Mouse (Mus musculus) adrenal gland, postnatal 36 days (tissue): ENCODE data around the gene Naaladl1. TPM values are rescaled to one million over a fixed set of nuclear protein-coding genes. Genes with fewer than 3 reads are reported as not detected.
"Not testable (repeated sequence)": the region's sequence is repeated elsewhere in the genome, so short reads cannot be mapped to it uniquely, and the experiment has no call there.

Source experiments
- DNase-seq, 2 experiments: peaks; one replicate each; pipeline ENCODE4 v3.0.0; 2021; ENCODE audit warnings: mixed read lengths in 1 of 2
- total RNA-seq, 2 experiments: library from RNA; stranded (reverse); gene quantifications; 2 replicates each; pipeline ENCODE4 v1.2.3; 2021

The Naaladl1 gene
- total RNA-seq, 2 experiments from 2014 or later, result 0.10 TPM; not detected in 1

DNA sequence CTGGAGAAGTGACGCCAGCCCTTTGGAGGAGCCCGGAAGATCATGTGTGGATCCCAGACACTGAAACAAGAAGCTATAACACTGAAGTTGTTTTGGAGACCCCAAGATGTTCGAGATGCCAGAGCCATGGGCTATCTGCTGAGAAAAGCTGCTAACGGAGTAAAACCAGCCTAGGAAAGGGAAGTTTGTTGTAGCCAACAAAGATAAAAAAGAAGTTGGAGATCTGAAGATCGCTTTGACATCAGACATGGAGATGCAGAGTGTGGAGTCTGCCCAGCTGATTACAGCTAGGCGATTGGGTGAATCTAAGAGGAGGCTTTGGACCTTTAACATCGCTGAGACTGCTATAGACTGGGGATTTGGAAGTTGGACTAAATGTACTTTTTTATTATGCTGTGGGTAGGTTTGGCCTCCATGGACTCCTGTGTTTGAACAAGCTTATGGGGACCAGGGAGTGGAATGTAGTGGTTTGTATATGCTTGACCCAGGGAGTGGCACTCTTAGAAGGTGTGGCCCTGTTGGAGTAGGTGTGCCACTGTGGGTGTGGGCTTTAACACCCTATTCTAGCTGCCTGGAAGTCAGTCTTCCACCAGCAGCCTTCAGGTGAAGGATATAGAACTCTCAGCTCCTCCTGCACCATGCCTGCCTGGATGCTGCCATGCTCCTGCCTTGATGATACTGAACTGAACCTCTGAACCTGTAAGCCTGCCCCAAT, 25.0 kb downstream of the Naaladl1 start:
- not testable (repeated sequence) for DNase-seq

DNA sequence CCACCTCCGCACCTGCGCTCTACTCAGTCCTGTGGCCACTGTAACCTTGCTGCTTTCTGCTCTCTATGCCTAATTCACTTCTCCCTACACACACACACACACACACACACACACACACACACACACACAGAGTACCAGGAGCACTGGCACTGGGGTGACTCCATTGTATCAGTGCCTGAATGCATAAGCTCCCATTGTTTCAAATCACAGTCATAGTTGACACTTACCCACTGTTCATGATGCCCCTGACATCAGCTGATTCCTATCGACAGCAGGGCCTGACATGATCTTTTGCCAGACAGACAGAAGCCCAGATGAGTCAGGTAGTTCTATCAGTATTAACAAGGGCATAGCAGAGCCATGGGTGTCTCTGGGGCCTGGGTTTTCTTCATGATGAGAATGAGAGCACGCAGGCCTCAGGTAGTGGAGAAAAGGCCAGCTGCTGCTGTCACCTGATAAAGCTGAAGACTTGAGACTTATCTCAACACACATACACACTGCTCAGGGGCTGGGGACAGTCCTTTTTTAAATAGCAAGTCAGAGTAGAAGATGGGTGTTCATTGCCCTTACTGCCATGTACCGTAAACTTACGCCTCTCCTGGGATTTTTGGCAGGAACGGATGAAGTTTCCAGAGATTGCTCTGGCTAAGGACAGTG, 26.7 kb downstream of the Naaladl1 start:
- DNase-seq, result no peak

DNA sequence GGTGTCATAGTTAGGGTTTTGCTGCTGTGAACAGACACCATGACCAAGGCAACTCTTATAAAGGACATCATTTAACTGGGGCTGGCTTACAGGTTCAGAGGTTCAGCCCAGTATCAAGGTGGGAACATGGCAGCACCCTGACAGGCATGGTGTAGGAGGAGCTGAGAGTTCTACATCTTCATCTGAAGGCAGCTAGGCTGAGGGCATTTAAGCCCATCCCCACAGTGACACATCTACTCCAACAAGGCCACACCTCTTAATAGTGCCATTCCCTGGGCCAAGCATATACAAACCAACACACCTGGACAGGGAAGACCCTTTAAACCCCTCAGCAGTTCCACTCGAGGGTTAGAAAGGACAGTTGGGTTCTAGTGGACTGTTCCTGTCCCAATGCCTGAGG, 27.6 kb downstream of the Naaladl1 start:
- DNase-seq, result not testable (repeated sequence)

DNA sequence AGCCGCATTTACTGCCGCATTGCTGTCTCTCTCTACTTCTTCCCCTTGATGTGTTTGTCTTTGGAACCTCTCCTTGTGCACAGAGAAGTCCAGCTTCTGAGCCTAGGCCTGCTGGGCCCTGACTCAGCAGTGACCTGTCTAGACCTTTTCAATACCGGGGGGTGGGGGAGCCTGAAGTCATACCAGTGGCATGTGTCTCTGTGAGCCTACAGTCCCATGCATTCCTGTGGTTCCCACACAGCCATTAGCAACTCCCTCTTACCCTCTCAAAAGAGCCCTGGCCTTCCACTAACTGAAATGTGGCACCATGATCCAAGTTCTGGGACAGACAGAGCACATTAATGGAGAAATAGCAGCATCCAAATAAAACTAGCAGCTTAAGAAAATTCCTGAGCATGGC, 30.8 kb downstream of the Naaladl1 start:
- no peak for DNase-seq

DNA sequence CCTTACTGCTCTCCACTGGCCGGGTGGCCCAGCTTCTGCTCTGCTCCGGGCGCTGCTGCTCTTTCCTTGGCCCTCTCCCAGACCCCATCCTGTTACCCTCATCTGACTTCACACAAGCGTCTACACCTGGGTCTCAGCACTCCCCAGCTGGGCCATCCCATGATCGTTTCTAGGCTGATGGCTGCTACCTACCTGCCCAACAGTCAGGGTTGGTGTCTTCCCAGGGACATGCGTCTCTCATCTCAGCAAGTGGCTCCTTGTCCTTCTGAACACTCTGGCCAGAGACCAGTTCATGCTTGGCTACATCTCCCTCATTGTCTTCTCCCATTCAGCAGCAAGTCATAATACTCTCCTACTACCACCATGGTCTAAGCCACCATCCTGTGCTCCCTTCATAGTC, 34.1 kb downstream of the Naaladl1 start:
- DNase-seq, result no peak

DNA sequence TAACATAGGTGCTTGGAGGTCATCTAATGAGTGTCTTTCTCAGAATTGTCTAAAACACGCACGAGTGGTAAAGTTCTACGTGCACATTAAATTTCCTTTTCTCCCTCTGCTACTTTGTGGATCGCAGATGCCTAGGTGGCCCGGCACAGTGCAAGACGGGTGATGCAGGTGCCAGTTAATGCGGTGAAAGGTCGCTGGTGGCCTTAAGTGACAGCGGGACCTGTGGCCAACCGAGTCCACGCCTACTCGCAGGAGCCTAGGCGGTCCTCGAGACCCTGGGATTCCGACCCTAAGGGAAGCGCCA, 34.7 kb downstream of the Naaladl1 start:
- no peak for DNase-seq

DNA sequence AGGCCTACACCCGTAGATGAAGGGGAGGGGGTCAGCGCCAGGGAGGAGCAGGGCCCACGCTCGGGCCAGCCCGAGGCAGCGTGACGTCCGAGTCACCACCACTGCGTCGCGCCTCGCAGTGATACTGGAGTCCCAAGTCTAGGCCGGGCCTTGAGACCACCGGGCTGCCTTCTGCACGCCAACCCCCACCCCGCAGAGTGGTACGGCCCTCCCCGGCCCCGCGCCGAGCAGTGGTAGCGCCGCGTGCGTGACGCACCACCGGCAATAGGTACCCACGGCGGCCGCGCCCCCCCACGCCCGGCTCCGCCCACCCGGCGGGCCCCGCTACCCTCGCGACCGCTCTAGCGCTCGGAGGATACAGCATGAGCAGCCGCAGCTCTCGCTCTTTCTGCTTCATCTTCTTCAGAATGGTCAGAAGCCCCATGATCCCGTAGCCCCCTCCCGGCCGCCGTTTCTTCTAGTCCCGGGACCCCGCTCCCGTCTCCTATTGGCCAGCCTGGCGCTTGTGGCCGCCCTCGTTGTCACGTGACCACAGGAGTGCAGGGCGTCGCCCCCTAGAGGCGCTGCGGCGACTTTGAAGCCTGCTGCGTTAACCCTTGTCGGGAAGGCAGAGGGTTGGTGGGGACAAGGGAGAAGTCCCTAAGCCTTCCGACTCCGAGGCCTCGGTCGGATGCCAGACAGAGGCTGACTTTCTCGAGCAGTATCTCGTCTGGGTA, 35.3 kb downstream of the Naaladl1 start, which contains the start of gene Batf2:
Gene Batf2, plus strand, starts transcription at position 306 of the 716 bp plus-strand sequence.
- DNase-seq, result peak; percentile 93

DNA sequence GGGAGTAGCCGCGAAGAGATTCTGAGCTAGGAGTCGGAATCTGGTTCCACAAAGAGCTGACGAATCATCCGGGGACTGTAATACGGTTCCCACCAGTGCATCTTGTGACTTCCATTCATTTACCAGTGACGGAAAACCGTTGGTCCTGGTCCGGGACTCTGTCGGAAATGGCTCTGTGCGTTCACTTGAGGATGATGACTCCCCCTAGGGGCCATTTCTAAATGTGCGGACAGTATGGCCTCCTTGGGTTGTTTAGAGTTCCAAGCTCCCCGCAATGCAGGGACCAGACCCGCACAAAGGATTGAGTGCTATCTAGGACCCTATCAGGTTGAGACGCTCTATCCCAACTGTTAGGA, 35.8 kb downstream of the Naaladl1 start, which contains the start of gene Arl2:
Gene Arl2, minus strand, starts transcription at position 155 of the 356 bp plus-strand sequence.
- DNase-seq, result peak; percentile 69 to 86

DNA sequence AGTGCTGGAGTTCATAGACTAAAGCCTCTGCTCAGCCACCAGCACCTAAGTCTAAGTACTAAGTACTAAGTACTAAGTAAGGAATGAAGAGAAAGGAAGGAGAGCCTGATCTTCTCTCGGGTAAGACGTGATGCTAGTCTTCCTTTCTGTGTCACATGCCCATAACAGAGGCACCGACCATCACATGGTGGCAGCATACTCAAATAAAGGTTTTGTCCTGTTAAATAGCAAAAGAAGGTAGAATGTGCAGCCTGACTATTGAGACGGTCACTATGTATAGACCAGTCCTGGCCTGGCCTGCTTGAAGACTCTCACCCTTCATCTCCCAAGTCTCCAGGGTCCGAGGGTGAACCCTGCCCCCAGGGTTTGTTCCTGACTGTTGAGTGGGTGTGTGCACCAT, 39.3 kb downstream of the Naaladl1 start:
- no peak for DNase-seq

DNA sequence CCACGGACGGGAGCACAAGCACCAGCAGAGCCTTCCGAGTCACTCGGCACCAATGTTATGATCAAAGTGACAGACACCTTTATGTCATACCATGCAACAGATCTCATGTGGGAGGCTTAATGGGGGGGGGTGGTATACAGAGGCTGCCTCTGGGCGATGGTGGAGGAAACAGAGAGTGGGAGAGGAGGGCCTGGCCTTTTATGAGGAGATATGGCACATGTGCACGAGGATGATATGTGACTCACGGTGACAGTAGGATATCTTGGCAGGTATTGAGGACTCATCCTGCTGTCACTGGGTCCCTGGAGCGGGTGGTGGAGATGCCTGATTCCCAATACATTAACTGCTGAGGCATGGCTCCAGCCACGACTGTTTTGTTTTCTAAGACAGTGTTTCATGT, 49.6 kb downstream of the Naaladl1 start:
- no peak for DNase-seq

DNA sequence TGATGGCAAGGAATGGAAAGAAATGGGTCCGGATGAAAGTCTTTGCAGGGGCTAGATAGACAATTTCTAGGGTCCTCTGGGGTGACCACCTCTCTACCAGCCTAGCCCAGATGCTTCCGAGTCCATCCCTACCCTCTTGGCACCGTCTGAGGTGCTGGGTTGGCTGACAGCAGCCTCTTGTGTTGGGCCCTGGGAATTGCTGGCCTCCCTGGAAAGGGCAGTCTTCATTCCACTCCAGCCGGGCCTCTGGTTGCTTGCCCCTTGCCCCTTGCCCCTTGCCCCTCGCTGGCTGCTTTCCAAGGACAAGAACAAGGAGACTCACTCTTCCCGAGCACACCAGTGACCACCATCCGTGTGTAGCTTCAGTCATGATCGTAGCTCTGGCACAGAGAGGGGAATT, 50.8 kb downstream of the Naaladl1 start:
- peak; percentile 12 to 22 for DNase-seq

DNA sequence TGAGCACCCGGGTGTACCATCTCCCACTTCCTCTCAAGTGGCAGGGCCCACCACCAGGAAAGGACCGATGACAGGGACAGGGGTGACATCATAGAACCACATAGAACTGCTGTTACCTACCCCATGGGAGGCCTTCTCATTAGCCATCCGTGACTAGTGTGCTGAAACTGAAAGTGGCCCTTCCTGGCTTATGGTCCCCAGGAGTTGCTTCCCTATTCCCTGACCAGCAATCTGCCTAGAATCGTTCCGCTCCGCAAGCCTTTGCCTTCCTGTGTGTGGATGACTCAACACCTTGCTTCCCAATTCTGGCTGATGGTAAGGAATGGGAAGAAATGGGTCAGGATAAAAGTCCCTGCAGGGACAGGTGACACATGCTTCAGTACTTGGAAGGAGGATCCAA, 51.6 kb downstream of the Naaladl1 start:
- DNase-seq, result no peak

DNA sequence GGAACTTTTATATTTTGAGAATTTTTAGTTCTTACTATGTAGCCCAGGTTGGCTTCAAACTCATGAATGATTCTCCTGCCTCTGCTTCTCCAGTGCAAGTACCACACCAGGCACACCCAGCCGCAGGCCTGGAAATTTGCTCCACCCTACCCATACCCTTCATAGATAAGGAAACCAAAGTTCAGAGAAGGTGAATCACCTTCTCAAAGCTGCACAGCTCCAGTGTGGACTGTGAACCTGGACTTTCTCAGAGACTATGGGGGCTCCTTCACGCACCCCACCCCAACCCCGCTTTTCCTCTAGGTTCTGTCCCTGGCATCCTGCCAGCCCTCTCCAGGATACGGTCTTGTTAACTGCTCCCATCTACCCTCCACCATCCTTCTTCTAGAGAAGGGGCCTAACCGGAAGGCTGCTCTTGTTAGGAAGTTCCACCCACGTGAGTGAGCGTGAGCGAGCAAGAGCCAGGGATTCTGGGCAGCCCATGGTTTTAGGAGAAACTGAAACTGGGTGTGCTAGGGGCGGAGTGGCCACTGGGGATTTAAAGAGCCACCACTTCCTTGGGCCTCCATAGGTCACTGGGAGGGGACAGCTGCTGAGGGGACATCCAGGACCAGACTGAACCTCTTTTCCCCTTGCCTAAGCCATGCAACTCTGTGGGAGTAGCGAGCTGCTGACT, 58.4 kb downstream of the Naaladl1 start:
- peak; percentile 43 to 57 for DNase-seq

Other genes with a start within 250 kb of the Naaladl1 start
- gene Frmd8, start 230.5 kb upstream of the Naaladl1 start, total RNA-seq, result 10 to 100 TPM; 35.5 to 52.6 TPM
- 10 to 100 TPM in 1 of 2 experiments, 1 to 10 TPM in 1; 9.4 to 33.2 TPM for gene Slc25a45, start 228.0 kb upstream of the Naaladl1 start, total RNA-seq
- gene Tigd3, start 211.6 kb upstream of the Naaladl1 start, total RNA-seq, result 1 to 10 TPM in 1 of 2 experiments, under 1 TPM in 1; 0.92 to 1.4 TPM
- 100 to 1,000 TPM in 1 of 2 experiments, 10 to 100 TPM in 1; 89.6 to 120 TPM for gene Dpf2, start 192.8 kb upstream of the Naaladl1 start, total RNA-seq
- gene Cdc42ep2, start 181.0 kb upstream of the Naaladl1 start, total RNA-seq, result 1 to 10 TPM; 6.0 to 6.2 TPM
- 10 to 100 TPM; 22.9 to 23.7 TPM for gene Pola2, start 141.6 kb upstream of the Naaladl1 start, total RNA-seq
- not detected for gene Slc22a20, start 119.6 kb upstream of the Naaladl1 start, total RNA-seq
- 10 to 100 TPM; 27.9 to 35.6 TPM for gene Capn1, start 89.9 kb upstream of the Naaladl1 start, total RNA-seq
- gene Syvn1, start 59.2 kb upstream of the Naaladl1 start, total RNA-seq, result 10 to 100 TPM; 57.5 to 61.2 TPM
- 10 to 100 TPM; 58.2 to 58.6 TPM for gene Mrpl49, start 48.0 kb upstream of the Naaladl1 start, total RNA-seq
- 1,000 to 10,000 TPM; 1,081 to 1,082 TPM for gene Fau, start 47.9 kb upstream of the Naaladl1 start, total RNA-seq
- 10 to 100 TPM; 29.7 to 34.8 TPM for gene Znhit2, start 44.6 kb upstream of the Naaladl1 start, total RNA-seq
- gene Tm7sf2, start 37.4 kb upstream of the Naaladl1 start, total RNA-seq, result 10 to 100 TPM; 22.9 to 42.0 TPM
- 10 to 100 TPM; 51.9 to 59.8 TPM for gene Vps51, start 28.6 kb upstream of the Naaladl1 start, total RNA-seq
- not detected for gene Tmem262, start 25.7 kb upstream of the Naaladl1 start, total RNA-seq
- under 1 TPM in 1 of 2 experiments, not detected in 1; 0.83 TPM for gene Gm28374, start 23.5 kb upstream of the Naaladl1 start, total RNA-seq
- gene Zfpl1, start 20.8 kb upstream of the Naaladl1 start, total RNA-seq, result 10 to 100 TPM; 34.2 to 37.4 TPM
- gene Cdca5, start 20.8 kb upstream of the Naaladl1 start, total RNA-seq, result 1 to 10 TPM; 1.8 to 2.2 TPM
- not detected for gene AC131692.1, start 11.4 kb upstream of the Naaladl1 start, total RNA-seq
- 10 to 100 TPM; 15.4 to 17.7 TPM for gene Sac3d1, start 12.9 kb downstream of the Naaladl1 start, total RNA-seq
- gene Snx15, start 22.5 kb downstream of the Naaladl1 start, total RNA-seq, result 10 to 100 TPM; 29.0 to 29.2 TPM
- gene Batf2, start 35.2 kb downstream of the Naaladl1 start, total RNA-seq, result 1 to 10 TPM; 1.2 to 2.0 TPM
- gene Arl2, start 35.8 kb downstream of the Naaladl1 start, total RNA-seq, result 10 to 100 TPM; 80.5 to 81.7 TPM
- gene Majin, start 78.6 kb downstream of the Naaladl1 start, total RNA-seq, result 1 to 10 TPM; 1.7 TPM
- gene Gpha2, start 120.6 kb downstream of the Naaladl1 start, total RNA-seq, result 10 to 100 TPM; 25.5 to 27.9 TPM
- gene Ppp2r5b, start 130.1 kb downstream of the Naaladl1 start, total RNA-seq, result 100 to 1,000 TPM in 1 of 2 experiments, 10 to 100 TPM in 1; 83.5 to 129 TPM
- gene Atg2a, start 135.9 kb downstream of the Naaladl1 start, total RNA-seq, result 10 to 100 TPM; 30.7 to 33.3 TPM
- gene Ehd1, start 170.9 kb downstream of the Naaladl1 start, total RNA-seq, result 100 to 1,000 TPM; 119 to 188 TPM
- 10 to 100 TPM; 22.6 to 23.5 TPM for gene Cdc42bpg, start 200.7 kb downstream of the Naaladl1 start, total RNA-seq
- gene Men1, start 229.2 kb downstream of the Naaladl1 start, total RNA-seq, result 10 to 100 TPM; 48.7 to 56.3 TPM
- gene Map4k2, start 235.4 kb downstream of the Naaladl1 start, total RNA-seq, result 10 to 100 TPM; 29.9 to 32.2 TPM